In genomic region chr11:90146086-90146860, GRCm38 (mm10) we compare ENCODE assay signal across 13 mouse cellular contexts.
"Had no signal": no experiment of that assay in that cellular context is flagged by ENCODE, and none has a peak within 500 bp of the region (broad histone marks: within the 10 kb centered on the region; RNA-seq: fewer than 3 reads in every experiment).

No protein-coding gene starts in this region.

- H3K9me3 ChIP-seq: limb, embryonic 12.5 days; liver, embryonic 13.5 days; midbrain, embryonic 13.5 days had no signal

- DNase-seq: kidney, adult 8-10 months; kidney, postnatal 25 days; layer of hippocampus, adult 9-11 months; layer of hippocampus, postnatal 36 days; liver; liver, embryonic 13.5 days; liver, postnatal 0 days; lung, postnatal 14 days; right cerebral cortex, postnatal 14 days; thymus, postnatal 25 days had no signal

- H3K4me1 ChIP-seq: limb, embryonic 12.5 days; liver, embryonic 13.5 days had no signal

- H3K9ac ChIP-seq: limb, embryonic 12.5 days; liver, embryonic 13.5 days; liver, postnatal 0 days; midbrain, embryonic 13.5 days had no signal

- H3K4me2 ChIP-seq: limb, embryonic 12.5 days; liver, embryonic 13.5 days; midbrain, embryonic 13.5 days had no signal

- H3K27ac ChIP-seq: limb, embryonic 12.5 days; liver, embryonic 13.5 days; midbrain, embryonic 13.5 days had no signal

- ATAC-seq: intestine, postnatal 0 days; liver, postnatal 0 days; midbrain, embryonic 13.5 days had no signal

- H3K36me3 ChIP-seq: limb, embryonic 12.5 days; liver, embryonic 13.5 days; midbrain, embryonic 13.5 days had no signal

- H3K27me3 ChIP-seq: limb, embryonic 12.5 days; liver, embryonic 13.5 days; midbrain, embryonic 13.5 days had no signal

- H3K4me3 ChIP-seq: limb, embryonic 12.5 days; liver, embryonic 13.5 days; midbrain, embryonic 13.5 days had no signal
